Mouse (Mus musculus): Measurements from ENCODE around the gene Lsm4.

Lsm4 gene

DNA sequence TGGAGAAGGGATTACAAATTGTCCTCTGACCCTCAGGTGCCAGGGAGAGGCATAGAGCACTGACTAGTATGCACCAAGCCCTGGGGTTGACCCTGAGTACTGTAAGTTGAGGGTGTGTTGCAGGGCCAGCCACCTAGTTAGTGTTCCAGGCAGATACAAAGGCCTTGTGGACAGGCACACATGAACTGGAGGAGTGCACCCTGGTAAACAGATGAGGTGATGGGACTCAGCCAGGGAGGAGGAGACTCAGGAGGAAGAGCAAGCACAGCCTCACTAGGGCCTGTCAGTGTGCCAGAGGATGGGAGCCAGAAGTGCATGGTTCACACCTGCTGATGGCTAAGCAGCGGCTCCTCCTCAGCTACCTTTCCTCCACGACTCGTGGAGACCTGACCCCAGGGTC lies 7.0 kb downstream of the Lsm4 start:
- DNase-seq = peak; percentile 89 to 93

DNA sequence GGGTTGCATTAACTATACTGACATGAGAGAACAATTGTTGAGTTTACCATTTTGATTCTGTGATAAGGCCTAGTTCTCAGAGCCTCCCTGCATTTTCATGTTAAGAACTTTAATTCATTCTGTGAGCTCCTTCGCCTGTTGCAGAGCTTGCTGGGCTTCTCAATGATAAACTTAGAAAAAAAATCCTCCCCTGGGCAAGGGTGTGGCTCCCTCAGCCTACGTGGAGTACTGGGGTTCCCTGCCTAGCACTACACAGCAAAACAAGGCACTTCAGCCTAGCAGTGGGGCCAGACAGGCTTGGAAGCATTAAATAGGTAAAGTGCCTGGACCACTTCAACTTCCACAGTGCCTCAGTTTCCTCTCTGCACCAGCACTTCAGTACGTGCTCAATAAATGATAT lies 8.4 kb downstream of the Lsm4 start:
- DNase-seq = no peak

DNA sequence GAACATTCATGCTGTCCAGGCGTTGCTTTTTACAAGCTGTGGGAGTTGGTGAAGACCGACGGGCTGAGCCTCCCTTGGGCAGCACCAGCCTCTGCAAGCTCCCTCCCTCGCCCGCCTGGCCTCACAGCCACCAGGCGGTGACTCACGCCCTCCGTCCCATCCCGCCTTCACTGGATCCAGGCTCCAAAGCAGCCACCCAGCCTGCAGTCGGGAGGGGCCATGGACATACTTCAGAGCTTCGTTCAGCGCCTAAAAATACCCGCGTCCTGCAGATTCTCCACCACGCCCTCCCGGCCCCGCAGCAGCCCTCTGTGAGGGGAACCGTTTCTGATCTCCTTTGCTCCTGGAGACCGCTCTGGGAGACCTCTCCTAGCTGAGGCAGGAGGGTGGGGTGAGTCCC lies 9.1 kb downstream of the Lsm4 start:
- DNase-seq = no peak

GRCm38 (mm10) chr8:70682692-70683091 lies 9.6 kb downstream of the Lsm4 start:
- no peak for DNase-seq

GRCm38 (mm10) chr8:70684291-70684690 lies 11.2 kb downstream of the Lsm4 start:
- DNase-seq = no peak

DNA sequence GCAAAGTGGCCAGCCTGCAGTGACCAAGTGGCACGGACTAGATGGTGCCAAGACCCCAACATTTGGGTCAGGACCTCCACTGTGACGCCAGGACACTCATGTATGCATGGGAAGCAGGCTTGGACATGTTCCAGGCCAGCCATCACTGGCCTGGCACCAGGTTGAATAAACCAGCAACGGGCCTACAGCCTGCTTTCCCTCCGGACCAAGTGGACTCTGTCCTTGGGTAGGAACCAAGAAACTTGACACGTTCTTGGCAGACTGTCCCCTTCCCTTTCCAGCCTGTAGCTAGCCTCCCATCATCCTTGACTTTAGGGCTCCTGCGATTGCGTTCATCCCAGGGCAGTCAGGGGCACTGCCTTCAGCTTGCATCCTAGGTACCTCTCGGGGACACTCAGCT lies 14.5 kb downstream of the Lsm4 start:
- peak; percentile 86 to 89 for DNase-seq

DNA sequence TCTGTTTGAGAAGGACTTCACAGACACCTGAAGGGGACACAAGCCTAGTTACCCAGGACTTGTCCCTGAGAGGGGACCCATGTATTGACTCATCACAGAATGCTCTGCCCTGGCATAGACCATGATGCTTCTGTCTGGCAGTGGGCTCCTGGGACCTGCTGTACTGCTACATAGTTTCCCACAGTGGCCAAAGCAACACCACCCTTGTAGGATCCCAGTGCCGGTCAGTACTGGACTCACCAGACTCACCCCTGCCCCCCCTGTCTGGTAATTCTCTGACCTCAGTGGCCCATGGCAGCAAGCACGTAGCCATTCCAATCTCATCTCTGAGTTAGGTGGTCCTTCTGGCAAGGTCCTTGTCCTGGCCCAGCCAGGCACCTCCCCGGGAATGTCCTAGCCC lies 15.1 kb downstream of the Lsm4 start:
- no peak for DNase-seq

DNA sequence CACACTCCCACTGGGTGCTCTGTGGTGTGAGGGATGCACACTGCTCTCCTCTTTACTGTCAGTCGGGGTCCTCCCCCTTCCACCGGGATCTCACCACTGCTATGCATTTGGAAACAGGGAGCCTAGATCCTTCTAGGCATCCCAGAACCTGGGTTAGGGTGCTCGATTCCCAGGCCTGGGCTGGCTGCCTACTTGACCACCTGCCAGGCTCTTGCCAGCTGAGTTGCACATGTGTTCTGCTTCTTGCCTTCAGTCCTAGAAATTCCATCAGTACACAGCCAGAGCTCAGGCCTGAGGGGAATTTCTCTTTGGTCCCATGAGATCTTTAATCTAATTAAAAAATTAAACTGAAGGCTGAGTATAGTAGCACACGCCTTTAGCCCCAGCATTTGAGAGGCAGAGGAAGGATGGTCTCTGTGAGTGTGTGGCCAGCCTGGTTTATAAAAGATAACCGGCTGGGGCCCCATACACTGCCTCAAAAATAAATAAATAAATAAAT lies 16.9 kb downstream of the Lsm4 start:
- DNase-seq = no peak

DNA sequence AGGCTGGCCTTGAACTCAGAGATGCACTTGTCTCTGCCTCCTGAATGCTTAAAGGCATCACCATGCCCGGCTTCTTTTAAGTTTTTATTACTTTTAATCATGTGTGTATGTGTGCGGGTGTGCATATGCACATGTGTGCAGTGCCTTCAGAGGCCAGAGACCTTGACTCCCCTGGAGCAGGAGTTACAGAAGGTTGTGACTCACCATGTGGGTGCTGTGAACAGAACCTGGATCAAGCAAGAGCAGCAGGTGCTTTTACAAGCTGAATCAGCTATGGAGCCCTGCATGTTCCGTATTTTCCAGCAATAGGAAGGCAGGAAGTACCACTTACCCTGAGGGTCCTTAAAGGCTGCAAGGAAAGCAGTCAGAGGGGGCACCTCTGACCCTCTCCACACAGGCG lies 18.2 kb downstream of the Lsm4 start:
- DNase-seq = no peak

DNA sequence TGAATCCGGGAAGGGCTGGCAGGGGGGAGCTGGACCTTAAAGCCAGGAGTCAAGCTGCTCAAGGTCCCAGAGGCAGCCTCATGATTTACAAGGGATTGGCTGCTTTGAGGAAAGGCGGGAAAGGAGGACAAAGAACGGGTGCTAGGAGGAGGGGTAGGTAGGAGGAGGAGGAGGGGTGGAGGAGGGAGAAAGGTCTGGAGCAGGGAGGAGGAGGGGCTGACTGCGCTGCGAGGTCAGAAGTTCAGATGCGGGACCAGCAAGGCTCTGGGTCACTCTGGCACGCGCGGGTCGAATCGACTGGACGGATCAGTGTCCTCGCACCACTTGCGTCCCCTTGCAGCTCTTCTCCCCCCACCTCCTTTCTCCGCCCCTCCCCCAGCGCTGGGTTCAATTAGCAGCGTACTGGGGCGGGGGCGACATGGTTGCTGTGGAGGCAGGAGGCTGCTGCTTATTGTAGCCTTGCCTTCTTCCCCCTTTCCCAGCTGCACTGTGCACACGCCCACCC lies 18.7 kb downstream of the Lsm4 start:
- peak; percentile 61 to 75 for DNase-seq

- no peak for DNase-seq
These were observed 20.6 kb downstream of the Lsm4 start for GRCm38 (mm10) chr8:70693636-70694035.

DNA sequence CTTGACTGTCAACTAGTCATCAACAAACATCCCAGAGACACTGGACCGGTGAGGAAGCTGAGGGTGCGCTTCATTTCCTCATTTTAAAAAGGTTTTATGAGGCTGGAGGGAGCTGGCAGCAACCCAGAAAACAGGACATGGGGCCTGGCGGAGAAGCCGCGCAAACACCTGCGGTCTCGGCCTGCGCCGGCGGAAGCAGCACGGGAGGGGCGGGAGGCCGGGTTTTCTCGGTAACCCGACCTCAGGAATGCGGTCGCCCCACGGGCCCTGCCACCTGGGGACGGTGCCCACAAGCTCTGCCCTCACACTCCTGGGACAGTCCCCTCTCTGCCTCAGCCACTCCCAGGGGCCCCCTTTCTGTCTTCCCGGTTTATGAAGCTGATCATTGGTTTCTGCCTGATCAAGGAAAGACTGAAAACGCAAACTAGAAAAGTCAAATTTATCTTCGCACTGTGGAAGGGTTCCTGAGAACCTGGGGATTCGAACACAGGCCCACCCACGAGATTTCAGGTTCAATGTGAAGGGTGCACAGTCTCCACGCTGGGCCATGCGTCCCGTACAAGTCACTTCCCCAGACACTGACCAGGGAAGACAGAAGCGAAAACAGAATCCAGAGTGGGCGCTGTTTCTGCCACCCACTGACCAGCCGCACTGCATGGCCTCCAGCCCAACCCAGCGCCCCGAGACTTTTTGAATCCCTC lies 22.4 kb downstream of the Lsm4 start:
- peak in 1 of 2 experiments; percentile 63 for DNase-seq

GRCm38 (mm10) chr8:70696019-70696885 lies 23.2 kb downstream of the Lsm4 start:
- peak; percentile 77 to 79 for DNase-seq

GRCm38 (mm10) chr8:70696946-70697345 lies 23.9 kb downstream of the Lsm4 start:
- no peak for DNase-seq

GRCm38 (mm10) chr8:70697366-70698250 lies 24.6 kb downstream of the Lsm4 start:
- DNase-seq = no peak

DNA sequence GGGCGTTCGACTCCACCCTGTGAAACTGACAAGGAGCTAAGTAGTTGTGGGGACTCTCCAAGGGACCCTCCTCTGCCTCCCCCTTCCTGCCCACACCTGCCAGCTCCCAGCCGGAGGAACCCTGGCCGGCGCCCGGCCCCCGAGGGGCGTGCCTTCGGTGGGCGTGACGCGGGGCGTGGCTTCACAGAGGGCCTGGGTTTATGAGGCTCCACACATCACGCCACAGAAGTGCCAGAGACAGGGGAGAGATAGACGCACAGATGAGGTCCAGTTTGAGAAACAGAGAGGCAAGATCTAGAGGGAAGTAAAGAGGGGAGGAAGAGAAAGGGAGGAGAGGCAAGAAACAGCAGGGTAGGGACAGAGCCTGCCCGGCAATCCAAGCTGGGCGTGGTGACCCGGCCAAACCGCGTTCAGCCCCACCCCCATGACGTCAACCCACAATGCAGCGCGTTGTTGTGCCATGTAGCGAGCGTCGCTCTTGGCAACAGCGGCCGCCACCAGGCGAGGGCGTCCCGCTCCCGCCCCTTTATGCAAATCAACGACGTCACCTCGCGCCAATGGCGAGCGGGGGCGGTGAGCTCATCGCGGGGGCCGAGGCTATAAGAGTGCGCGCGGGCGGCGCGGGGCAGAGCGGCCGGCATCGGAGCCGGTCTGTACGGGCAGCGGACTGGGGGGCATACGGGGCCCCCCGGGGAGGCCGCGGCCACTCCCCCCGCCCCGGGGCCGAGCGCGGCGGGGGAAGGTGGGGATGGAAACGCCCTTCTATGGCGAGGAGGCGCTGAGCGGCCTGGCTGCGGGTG lies 25.5 kb downstream of the Lsm4 start, which contains the start of gene Jund:
Gene Jund, plus strand, starts transcription at position 640 of the 800 bp plus-strand sequence.
- peak; percentile 98 to 99 for DNase-seq

GRCm38 (mm10) chr8:70699116-70699833 lies 26.2 kb downstream of the Lsm4 start:
- peak in 1 of 2 experiments; percentile 62 for DNase-seq

DNA sequence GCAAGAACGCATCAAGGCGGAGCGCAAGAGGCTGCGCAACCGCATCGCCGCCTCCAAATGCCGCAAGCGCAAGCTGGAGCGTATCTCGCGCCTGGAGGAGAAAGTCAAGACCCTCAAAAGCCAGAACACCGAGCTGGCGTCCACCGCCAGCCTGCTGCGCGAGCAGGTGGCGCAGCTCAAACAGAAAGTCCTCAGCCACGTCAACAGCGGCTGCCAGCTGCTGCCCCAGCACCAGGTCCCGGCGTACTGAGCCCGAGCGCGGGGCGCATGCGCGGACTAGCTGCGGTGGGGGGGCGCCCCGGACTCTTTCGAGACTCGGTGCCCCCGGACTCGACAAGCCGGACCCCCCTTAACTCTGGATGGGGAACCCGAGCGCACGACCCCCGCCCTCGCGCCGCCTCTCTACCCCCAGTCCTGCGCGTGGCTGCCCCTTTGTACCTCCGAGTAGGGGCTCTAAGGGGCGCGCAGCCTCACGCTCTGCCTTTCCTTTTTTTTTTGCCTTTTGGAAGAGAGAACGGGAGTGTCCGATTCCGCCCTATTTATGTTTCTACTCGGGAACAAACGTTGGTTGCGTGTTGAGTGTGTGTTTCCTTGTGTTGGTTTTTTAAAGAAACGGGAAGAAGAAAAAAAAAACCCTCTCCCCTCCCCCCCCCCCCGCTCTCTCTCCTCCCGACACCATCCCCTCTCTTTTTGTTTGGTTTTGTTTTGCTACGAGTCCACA lies 26.9 kb downstream of the Lsm4 start:
- DNase-seq = peak; percentile 76 to 77

- peak; percentile 92 to 93 for DNase-seq
These were observed 27.5 kb downstream of the Lsm4 start for GRCm38 (mm10) chr8:70700555-70700922.

All from kidney, adult 8-10 months (tissue).